Mouse (Mus musculus) spleen, adult 2 months (tissue): ENCODE results near the gene Gng8.

Experiments
- CTCF ChIP-seq: fragments of 200-500 bp; IDR thresholded peaks from 2 replicates; pipeline ENCODE4 v1.5.1; 2011; ENCODE audit warnings: mild to moderate bottlenecking, inconsistent platforms; ENCODE audit not compliant: insufficient read depth, insufficient read length, insufficient replicate concordance; ENCODE audit errors: extremely low read depth
- POLR2A ChIP-seq: fragments of 200-500 bp; IDR thresholded peaks from 2 replicates; pipeline ENCODE4 v1.6.1; 2011; ENCODE audit warnings: low read depth, low read length, inconsistent platforms

DNA sequence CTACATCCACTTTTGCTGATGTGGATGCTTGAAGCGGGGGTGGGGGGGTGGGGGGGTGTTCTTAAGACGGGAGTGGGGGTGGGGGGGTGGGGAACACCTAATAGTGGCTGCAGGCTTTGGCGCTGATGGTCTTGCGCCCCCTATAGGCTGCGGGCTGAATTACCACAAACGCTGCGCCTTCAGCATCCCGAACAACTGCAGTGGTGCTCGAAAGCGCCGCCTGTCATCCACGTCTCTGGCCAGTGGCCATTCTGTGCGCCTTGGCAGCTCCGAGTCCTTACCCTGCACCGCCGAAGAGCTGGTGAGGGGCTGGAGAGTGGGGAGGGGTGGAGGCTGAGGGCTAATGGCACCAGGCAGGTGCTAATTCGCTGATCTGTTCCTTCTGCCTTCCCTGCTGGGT is 43.0 kb upstream of the Gng8 start:
- no peak for TF ChIP-seq POLR2A
- peak; percentile 45; the same call in 1 of the 2 replicates for TF ChIP-seq CTCF
